Mouse (Mus musculus): ENCODE data around the gene Cntn4. TPM values are rescaled to one million over a fixed set of nuclear protein-coding genes. Genes with fewer than 3 reads are reported as not detected.

The Cntn4 gene
- polyA plus RNA-seq, 1 experiment from 2014 or later = 2.0 TPM

DNA sequence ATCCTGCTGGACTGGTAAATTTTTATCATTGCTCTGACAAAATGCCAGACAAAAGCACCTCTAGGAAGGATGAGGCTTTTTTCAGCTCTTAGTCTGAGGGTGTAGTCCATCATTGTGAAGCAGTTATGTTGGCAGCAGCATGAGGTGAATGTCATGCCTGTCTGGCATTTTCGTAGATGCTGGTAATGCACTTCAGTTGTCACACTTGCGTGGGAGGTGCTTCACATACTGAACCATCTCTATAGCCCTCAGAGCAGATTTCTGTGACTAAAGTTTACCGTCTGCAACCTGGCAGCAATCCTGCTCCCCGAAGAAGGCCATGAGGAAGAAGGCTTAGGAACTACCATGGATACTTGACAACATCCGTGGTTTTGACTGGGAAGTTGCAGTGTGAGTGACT lies 335.6 kb downstream of the Cntn4 start:
- Histone ChIP-seq H3K9ac (ENCODE audit: low read length) (no peak overlapping the region), H3K27ac (ENCODE audit: low read depth, low read length) (no peak overlapping the region), H3K27me3 (ENCODE audit: control insufficient read depth, insufficient read depth, low read length) (no peaks in the 10 kb centered on the region), H3K36me3 (ENCODE audit: control insufficient read depth, insufficient read depth, low read length) (no peaks in the 10 kb centered on the region), H3K4me2 (no peak overlapping the region), H3K4me1 (ENCODE audit: control insufficient read depth, insufficient read depth, low read length) (no peaks in the 10 kb centered on the region), H3K4me3 (ENCODE audit: low read depth, low read length) (no peak overlapping the region), H3K9me3 (ENCODE audit: control insufficient read depth, low read length) (no peaks in the 10 kb centered on the region)
- WGBS = 87% methylated on average over 5 of the region's 5 CpGs
- DNase-seq (ENCODE audit: low spot score, missing footprints) (no peak), ATAC-seq (ENCODE audit: low FRiP score) (no peak)

DNA sequence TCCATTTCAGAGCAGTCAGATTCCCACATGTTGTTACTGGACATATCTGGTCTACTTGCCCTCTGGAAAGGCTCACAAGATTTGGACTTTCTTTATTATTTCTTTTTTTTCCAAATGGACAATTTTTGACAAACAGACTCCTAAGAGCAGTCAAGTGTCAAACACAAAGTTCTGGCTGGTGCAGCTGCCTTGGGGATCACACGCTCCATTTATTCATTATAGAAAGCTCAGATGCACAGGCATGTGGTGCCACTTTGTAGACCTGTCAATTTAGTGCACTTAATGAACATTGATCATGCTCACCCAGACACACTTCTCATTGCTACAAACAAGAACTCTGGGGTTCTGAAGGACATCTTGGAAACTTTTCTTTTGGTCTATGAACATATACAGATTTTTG lies 337.7 kb downstream of the Cntn4 start:
- H3K27me3 ChIP-seq (ENCODE audit: control insufficient read depth, insufficient read depth, low read length) = no peaks in the 10 kb centered on the region
- ATAC-seq (ENCODE audit: low FRiP score) (no peak), DNase-seq (ENCODE audit: low spot score, missing footprints) (no peak)
- no peak overlapping the region for H3K9ac ChIP-seq (ENCODE audit: low read length)
- no peaks in the 10 kb centered on the region for H3K9me3 ChIP-seq (ENCODE audit: control insufficient read depth, low read length)
- H3K4me3 ChIP-seq (ENCODE audit: low read depth, low read length) = no peak overlapping the region
- no peaks in the 10 kb centered on the region for H3K4me1 ChIP-seq (ENCODE audit: control insufficient read depth, insufficient read depth, low read length)
- H3K36me3 ChIP-seq (ENCODE audit: control insufficient read depth, insufficient read depth, low read length) = no peaks in the 10 kb centered on the region
- 68% methylated on average over 1 of the region's 1 CpGs for WGBS
- H3K4me2 ChIP-seq = no peak overlapping the region
- no peak overlapping the region for H3K27ac ChIP-seq (ENCODE audit: low read depth, low read length)

DNA sequence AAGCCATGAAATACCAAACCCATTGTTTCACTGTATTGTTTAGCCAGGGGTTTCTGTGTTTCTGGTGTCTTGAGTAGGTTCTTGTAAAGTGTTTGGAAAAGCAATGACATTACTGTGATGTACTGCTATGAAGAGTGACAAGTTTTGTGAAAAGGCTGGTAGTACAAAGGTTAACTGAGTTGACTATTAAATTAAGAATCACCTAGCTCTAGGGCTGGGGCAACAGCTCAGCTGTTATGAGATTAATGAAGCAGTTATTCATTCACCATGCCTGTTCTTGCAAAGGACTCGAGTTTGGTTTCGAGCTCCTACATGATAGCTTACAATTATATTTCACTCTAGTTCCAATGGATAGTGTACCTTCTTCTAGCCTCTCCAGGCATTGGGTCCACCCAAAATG lies 371.4 kb downstream of the Cntn4 start:
- Histone ChIP-seq H3K4me1 (ENCODE audit: control insufficient read depth, insufficient read depth, low read length) (no peaks in the 10 kb centered on the region), H3K36me3 (ENCODE audit: control insufficient read depth, insufficient read depth, low read length) (no peaks in the 10 kb centered on the region), H3K9me3 (ENCODE audit: control insufficient read depth, low read length) (no peaks in the 10 kb centered on the region), H3K27me3 (ENCODE audit: control insufficient read depth, insufficient read depth, low read length) (no peaks in the 10 kb centered on the region), H3K27ac (ENCODE audit: low read depth, low read length) (no peak overlapping the region), H3K4me2 (no peak overlapping the region), H3K4me3 (ENCODE audit: low read depth, low read length) (no peak overlapping the region), H3K9ac (ENCODE audit: low read length) (no peak overlapping the region)
- WGBS = 98% methylated on average over 2 of the region's 2 CpGs
- ATAC-seq (ENCODE audit: low FRiP score) (no peak), DNase-seq (ENCODE audit: low spot score, missing footprints) (no peak)

DNA sequence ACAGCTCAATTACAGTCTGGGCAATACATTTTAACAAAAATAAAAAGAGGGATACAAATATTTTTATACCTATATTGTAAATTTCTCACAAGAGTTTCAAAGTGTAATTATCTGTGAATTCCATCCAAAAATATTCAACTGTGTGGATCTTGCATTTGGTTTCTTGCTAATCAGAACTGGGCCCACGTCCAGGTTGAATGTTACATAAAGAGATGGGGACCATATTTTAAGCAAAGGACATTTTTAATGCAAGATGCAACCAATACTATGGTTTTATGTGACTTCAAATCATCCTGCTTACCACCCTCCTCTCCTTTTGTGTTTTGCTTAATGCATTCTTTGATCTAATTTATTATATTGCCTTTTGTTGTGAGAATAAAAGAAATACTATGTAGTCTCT lies 378.7 kb downstream of the Cntn4 start:
- no peaks in the 10 kb centered on the region for H3K9me3 ChIP-seq (ENCODE audit: control insufficient read depth, low read length)
- no peaks in the 10 kb centered on the region for H3K27me3 ChIP-seq (ENCODE audit: control insufficient read depth, insufficient read depth, low read length)
- H3K4me3 ChIP-seq (ENCODE audit: low read depth, low read length) = no peak overlapping the region
- H3K4me2 ChIP-seq = no peak overlapping the region
- no peak for DNase-seq (ENCODE audit: low spot score, missing footprints)
- H3K36me3 ChIP-seq (ENCODE audit: control insufficient read depth, insufficient read depth, low read length) = no peaks in the 10 kb centered on the region
- ATAC-seq (ENCODE audit: low FRiP score) = no peak
- no peak overlapping the region for H3K27ac ChIP-seq (ENCODE audit: low read depth, low read length)
- no peak overlapping the region for H3K9ac ChIP-seq (ENCODE audit: low read length)
- H3K4me1 ChIP-seq (ENCODE audit: control insufficient read depth, insufficient read depth, low read length) = no peaks in the 10 kb centered on the region
- 83% methylated on average over 1 of the region's 1 CpGs for WGBS

DNA sequence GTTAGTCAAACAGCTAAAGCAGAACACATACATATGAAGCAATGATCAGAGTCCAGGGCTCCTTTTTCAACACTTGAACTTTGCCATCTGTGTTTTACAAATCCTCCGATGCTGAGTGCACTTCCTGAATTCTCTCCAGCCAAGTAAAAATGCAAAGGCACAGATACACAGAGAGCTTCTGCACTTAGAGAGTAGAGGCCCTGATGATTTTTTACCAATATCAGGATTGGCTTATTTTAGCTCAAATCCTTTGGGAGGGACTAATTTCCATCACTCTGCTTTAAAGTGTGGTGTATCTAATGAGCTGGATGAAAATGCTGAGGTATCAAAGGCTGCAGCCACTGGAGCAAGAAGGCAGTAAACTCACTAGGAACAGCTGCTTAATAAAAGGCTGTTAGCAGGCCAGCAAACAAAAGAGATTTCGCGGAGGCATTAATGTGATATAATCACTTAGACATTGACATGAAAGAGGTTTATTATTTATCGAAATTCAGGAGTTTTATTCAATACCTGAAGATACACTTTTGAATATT lies 400.7 kb downstream of the Cntn4 start:
- Histone ChIP-seq H3K36me3 (ENCODE audit: control insufficient read depth, insufficient read depth, low read length) (no peaks in the 10 kb centered on the region), H3K27ac (ENCODE audit: low read depth, low read length) (no peak overlapping the region), H3K9me3 (ENCODE audit: control insufficient read depth, low read length) (no peaks in the 10 kb centered on the region), H3K9ac (ENCODE audit: low read length) (no peak overlapping the region), H3K4me3 (ENCODE audit: low read depth, low read length) (no peak overlapping the region), H3K4me2 (no peak overlapping the region), H3K4me1 (ENCODE audit: control insufficient read depth, insufficient read depth, low read length) (no peaks in the 10 kb centered on the region), H3K27me3 (ENCODE audit: control insufficient read depth, insufficient read depth, low read length) (no peaks in the 10 kb centered on the region)
- ATAC-seq (ENCODE audit: low FRiP score) (peak; percentile 75), DNase-seq (ENCODE audit: low spot score, missing footprints) (no peak)
- WGBS = 29% methylated on average over 4 of the region's 4 CpGs

DNA sequence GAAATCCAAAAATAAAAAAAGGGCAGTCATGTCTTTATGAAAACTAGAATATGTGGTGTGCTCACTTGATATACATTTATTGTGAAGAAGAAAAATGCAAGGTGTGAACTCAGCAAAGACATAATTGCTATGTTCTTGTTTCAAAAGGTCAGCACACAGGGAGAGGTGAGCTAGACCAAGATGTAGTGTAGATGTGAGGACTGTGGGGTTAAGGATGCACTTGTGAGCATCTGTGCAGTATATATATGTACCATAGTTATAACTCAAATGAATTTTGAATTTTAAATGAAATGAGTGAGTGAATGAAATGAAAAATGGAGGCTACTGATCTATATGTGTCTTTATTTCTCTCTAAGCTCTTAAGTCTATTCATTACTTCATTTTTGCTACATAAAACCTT lies 401.2 kb downstream of the Cntn4 start:
- no peak overlapping the region for H3K4me3 ChIP-seq (ENCODE audit: low read depth, low read length)
- H3K4me2 ChIP-seq = no peak overlapping the region
- no peaks in the 10 kb centered on the region for H3K9me3 ChIP-seq (ENCODE audit: control insufficient read depth, low read length)
- no peaks in the 10 kb centered on the region for H3K36me3 ChIP-seq (ENCODE audit: control insufficient read depth, insufficient read depth, low read length)
- 0 out of 2 replicates have a peak, but pooled peaks have one; percentile 51 for ATAC-seq (ENCODE audit: low FRiP score)
- H3K27me3 ChIP-seq (ENCODE audit: control insufficient read depth, insufficient read depth, low read length) = no peaks in the 10 kb centered on the region
- no peak overlapping the region for H3K27ac ChIP-seq (ENCODE audit: low read depth, low read length)
- no peaks in the 10 kb centered on the region for H3K4me1 ChIP-seq (ENCODE audit: control insufficient read depth, insufficient read depth, low read length)
- DNase-seq (ENCODE audit: low spot score, missing footprints) = no peak
- no peak overlapping the region for H3K9ac ChIP-seq (ENCODE audit: low read length)

DNA sequence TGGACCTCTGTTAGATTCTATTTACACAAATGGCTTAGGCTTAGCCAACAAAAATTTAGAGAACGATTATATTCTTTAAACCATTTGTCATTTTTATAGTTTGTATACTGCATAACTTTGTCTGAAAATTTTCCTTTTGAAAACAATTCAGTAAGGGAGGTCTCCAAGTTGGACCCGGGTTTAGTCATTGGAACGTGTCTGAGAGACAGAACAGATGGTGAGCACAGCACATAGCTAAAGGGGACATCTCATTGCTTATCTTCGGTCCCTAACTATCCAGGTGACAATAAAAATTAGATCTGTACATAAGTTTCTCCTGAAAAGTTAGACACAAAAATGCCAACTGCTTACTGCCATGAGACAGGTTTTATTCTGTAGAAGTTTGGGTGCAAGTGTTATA lies 420.4 kb downstream of the Cntn4 start:
- ATAC-seq (ENCODE audit: low FRiP score) (no peak), DNase-seq (ENCODE audit: low spot score, missing footprints) (no peak)
- 88% methylated on average over 4 of the region's 4 CpGs for WGBS
- H3K4me1 ChIP-seq (ENCODE audit: control insufficient read depth, insufficient read depth, low read length) = no peaks in the 10 kb centered on the region
- H3K27me3 ChIP-seq (ENCODE audit: control insufficient read depth, insufficient read depth, low read length) = no peaks in the 10 kb centered on the region
- H3K9me3 ChIP-seq (ENCODE audit: control insufficient read depth, low read length) = no peaks in the 10 kb centered on the region
- no peak overlapping the region for H3K4me3 ChIP-seq (ENCODE audit: low read depth, low read length)
- no peak overlapping the region for H3K4me2 ChIP-seq
- no peaks in the 10 kb centered on the region for H3K36me3 ChIP-seq (ENCODE audit: control insufficient read depth, insufficient read depth, low read length)
- H3K9ac ChIP-seq (ENCODE audit: low read length) = no peak overlapping the region
- H3K27ac ChIP-seq (ENCODE audit: low read depth, low read length) = no peak overlapping the region

DNA sequence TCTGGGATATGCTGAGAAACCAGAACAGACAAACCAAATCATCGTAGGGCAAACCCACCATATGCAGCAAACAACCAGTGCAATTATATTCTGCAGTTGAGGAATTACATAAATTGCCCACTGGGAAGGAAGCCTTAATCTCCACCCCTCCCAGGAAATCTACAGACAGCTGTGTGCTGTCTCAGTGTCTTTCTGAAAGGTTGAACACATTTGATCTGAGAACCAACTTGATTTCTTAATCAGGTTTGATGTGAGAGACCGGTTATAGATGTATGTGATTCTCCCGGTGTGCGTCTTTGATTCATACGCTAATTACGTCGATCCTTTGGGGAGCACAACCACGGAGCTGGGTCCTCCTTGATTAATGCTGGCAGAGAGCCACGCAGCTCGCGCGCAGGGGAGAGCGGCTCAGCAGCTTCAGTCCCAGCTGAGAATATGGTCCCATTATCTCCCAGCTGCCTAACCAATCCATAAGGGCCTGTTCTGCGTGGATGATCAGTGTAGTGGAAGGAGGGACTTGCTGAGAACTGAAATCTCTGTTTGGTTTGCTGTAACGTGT lies 441.1 kb downstream of the Cntn4 start:
- Histone ChIP-seq H3K4me1 (ENCODE audit: control insufficient read depth, insufficient read depth, low read length) (no peaks in the 10 kb centered on the region), H3K4me2 (peak overlapping the region; percentile 38), H3K27me3 (ENCODE audit: control insufficient read depth, insufficient read depth, low read length) (no peaks in the 10 kb centered on the region), H3K4me3 (ENCODE audit: low read depth, low read length) (peak overlapping the region; percentile 11; the same call in 1 of the 2 replicates), H3K9me3 (ENCODE audit: control insufficient read depth, low read length) (no peaks in the 10 kb centered on the region), H3K36me3 (ENCODE audit: control insufficient read depth, insufficient read depth, low read length) (no peaks in the 10 kb centered on the region), H3K27ac (ENCODE audit: low read depth, low read length) (no peak overlapping the region), H3K9ac (ENCODE audit: low read length) (no peak overlapping the region)
- 20% methylated on average over 15 of the region's 15 CpGs for WGBS
- peak; percentile 91 for ATAC-seq (ENCODE audit: low FRiP score)
- DNase-seq (ENCODE audit: low spot score, missing footprints) = peak; percentile 85

DNA sequence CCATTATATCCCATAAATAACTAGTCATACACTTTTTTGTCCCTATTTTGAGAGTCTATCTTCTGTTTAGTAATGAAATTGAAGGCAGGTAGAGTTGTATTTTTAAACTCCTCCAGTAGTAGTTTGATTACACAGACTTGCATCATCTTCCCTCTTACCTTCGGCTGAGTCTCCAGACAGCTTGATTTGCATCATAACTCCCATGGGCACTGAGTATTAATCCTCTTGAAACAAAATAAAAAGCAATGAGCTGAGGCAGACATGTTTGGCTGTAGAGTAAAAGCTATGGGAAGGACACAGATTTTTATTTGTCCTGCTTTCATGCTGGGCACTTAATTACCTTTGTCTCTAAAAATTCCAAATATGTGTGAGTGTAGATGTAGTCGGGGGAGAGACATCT lies 476.1 kb downstream of the Cntn4 start:
- Histone ChIP-seq H3K27me3 (ENCODE audit: control insufficient read depth, insufficient read depth, low read length) (no peaks in the 10 kb centered on the region), H3K4me3 (ENCODE audit: low read depth, low read length) (no peak overlapping the region), H3K36me3 (ENCODE audit: control insufficient read depth, insufficient read depth, low read length) (no peaks in the 10 kb centered on the region), H3K9ac (ENCODE audit: low read length) (no peak overlapping the region), H3K4me2 (no peak overlapping the region), H3K9me3 (ENCODE audit: control insufficient read depth, low read length) (no peaks in the 10 kb centered on the region), H3K4me1 (ENCODE audit: control insufficient read depth, insufficient read depth, low read length) (no peaks in the 10 kb centered on the region), H3K27ac (ENCODE audit: low read depth, low read length) (no peak overlapping the region)
- DNase-seq (ENCODE audit: low spot score, missing footprints) (no peak), ATAC-seq (ENCODE audit: low FRiP score) (no peak)
- 63% methylated on average over 2 of the region's 2 CpGs for WGBS

Data from midbrain, embryonic 11.5 days (tissue).